Mouse (Mus musculus): ENCODE measurements around the gene Fads6. TPM values are rescaled to one million over a fixed set of nuclear protein-coding genes. Genes with fewer than 3 reads are reported as not detected.

The Fads6 gene
- total and polyA plus RNA-seq, 3 experiments: 0.30 to 8.5 (median 0.63) TPM

GRCm38 (mm10) chr11:115341866-115342265 lies 44.4 kb upstream of the Fads6 start:
- in situ Hi-C loops (cut with MboI; ENCODE audit: low pct_ligation_motif_present, low pct_unique_long_range_greater_than_20kb, low sequenced_read_pairs): no loop called here
- Histone ChIP-seq H3K9me3 (replicated peaks; ENCODE audit: low read length) (peaks cover 4% of the 10 kb centered on the region), H3K36me3 (replicated peaks in 1 of 2; ENCODE audit: control insufficient read depth in 1 of 2, insufficient read depth in 1 of 2, low read length in 1 of 2) (no peaks in the 10 kb centered on the region), H3K79me2 (replicated peaks; ENCODE audit: control insufficient read depth, extremely low read depth, insufficient read depth, poor library complexity, severe bottlenecking) (no peaks in the 10 kb centered on the region), H3K4me1 (ENCODE audit: control insufficient read depth in 1 of 2, insufficient read depth in 2 of 2) (peaks cover 0 to 6% of the 10 kb centered on the region in 2 experiments; a peak in 1 of 4 replicates), H3K4me2 (ENCODE audit: insufficient read depth, low read depth, poor library complexity, severe bottlenecking) (no peak overlapping the region), H3K9ac (ENCODE audit: insufficient read depth, low read depth) (no peak overlapping the region), H3K27me3 (replicated peaks) (peaks cover 94% of the 10 kb centered on the region), H3K4me3 (replicated peaks in 1 of 3; ENCODE audit: low read depth in 2 of 3, low read length in 2 of 3, poor library complexity in 1 of 3) (no peak overlapping the region), H3K27ac (ENCODE audit: insufficient read depth, low read depth) (no peak overlapping the region)
- no peak for DNase-seq (ENCODE audit: extremely low read depth)
- TF ChIP-seq ZNF384 (IDR thresholded peaks at IDR 0.05; ENCODE audit: low read depth, low read length) (no peak), ZKSCAN1 (IDR thresholded peaks at IDR 0.05; ENCODE audit: borderline replicate concordance, low read depth, low read length) (no peak), MEF2A (IDR thresholded peaks at IDR 0.05; ENCODE audit: borderline replicate concordance, low read depth, low read length) (no peak), CTCF (conservative IDR thresholded peaks at IDR 0.05 in 1 of 2, IDR thresholded peaks at IDR 0.05 in 1 of 2; ENCODE audit: low read depth in 2 of 2, low read length in 2 of 2) (no peak), BHLHE40 (IDR thresholded peaks at IDR 0.05; ENCODE audit: low read depth, low read length) (0 out of 2 replicates have a peak, but pooled peaks have one; percentile 5), SMC3 (IDR thresholded peaks at IDR 0.05; ENCODE audit: low read depth, low read length) (no peak), USF1 (IDR thresholded peaks at IDR 0.05; ENCODE audit: low read depth, low read length) (no peak)
- dilution Hi-C loops (cut with MboI; ENCODE audit: extremely low pct_ligation_motif_present, extremely low pct_unique_long_range_greater_than_20kb, low sequenced_read_pairs): no loop called here

GRCm38 (mm10) chr11:115341246-115341645 lies 43.8 kb upstream of the Fads6 start:
- Histone ChIP-seq H3K36me3 (replicated peaks in 1 of 2; ENCODE audit: control insufficient read depth in 1 of 2, insufficient read depth in 1 of 2, low read length in 1 of 2) (no peaks in the 10 kb centered on the region), H3K79me2 (replicated peaks; ENCODE audit: control insufficient read depth, extremely low read depth, insufficient read depth, poor library complexity, severe bottlenecking) (no peaks in the 10 kb centered on the region), H3K27ac (ENCODE audit: insufficient read depth, low read depth) (no peak overlapping the region), H3K4me3 (replicated peaks in 1 of 3; ENCODE audit: low read depth in 2 of 3, low read length in 2 of 3, poor library complexity in 1 of 3) (no peak overlapping the region), H3K9me3 (replicated peaks; ENCODE audit: low read length) (peaks cover 4% of the 10 kb centered on the region), H3K9ac (ENCODE audit: insufficient read depth, low read depth) (no peak overlapping the region), H3K27me3 (replicated peaks) (peaks cover 94% of the 10 kb centered on the region), H3K4me2 (ENCODE audit: insufficient read depth, low read depth, poor library complexity, severe bottlenecking) (no peak overlapping the region), H3K4me1 (ENCODE audit: control insufficient read depth in 1 of 2, insufficient read depth in 2 of 2) (peaks cover 0 to 6% of the 10 kb centered on the region in 2 experiments; a peak in 1 of 4 replicates)
- TF ChIP-seq MYC (IDR thresholded peaks at IDR 0.05; ENCODE audit: low read depth, low read length): no peak
- TF ChIP-seq EP300 (IDR thresholded peaks at IDR 0.05; ENCODE audit: low read length): no peak
- TF ChIP-seq CTCF (conservative IDR thresholded peaks at IDR 0.05 in 1 of 2, IDR thresholded peaks at IDR 0.05 in 1 of 2; ENCODE audit: low read depth in 2 of 2, low read length in 2 of 2): no peak
- no peak for TF ChIP-seq ETS1 (conservative IDR thresholded peaks at IDR 0.05; ENCODE audit: low read depth, low read length)
- TF ChIP-seq USF2 (conservative IDR thresholded peaks at IDR 0.05; ENCODE audit: low read depth, low read length): no peak
- TF ChIP-seq JUN (IDR thresholded peaks at IDR 0.05; ENCODE audit: insufficient read depth, low read depth, low read length): no peak
- no peak for TF ChIP-seq TBP (conservative IDR thresholded peaks at IDR 0.05; ENCODE audit: low read depth, low read length)
- no peak for TF ChIP-seq E2F4 (IDR thresholded peaks at IDR 0.05; ENCODE audit: insufficient replicate concordance, low read depth, low read length)
- no peak for TF ChIP-seq CHD2 (IDR thresholded peaks at IDR 0.05; ENCODE audit: low read length)
- no peak for TF ChIP-seq POLR2A (IDR thresholded peaks at IDR 0.05; ENCODE audit: low read depth, low read length)
- no peak for TF ChIP-seq KAT2A (IDR thresholded peaks at IDR 0.05; ENCODE audit: insufficient replicate concordance, low read length)
- TF ChIP-seq RCOR1 (conservative IDR thresholded peaks at IDR 0.05; ENCODE audit: low read depth, low read length): no peak
- no peak for TF ChIP-seq ZKSCAN1 (IDR thresholded peaks at IDR 0.05; ENCODE audit: borderline replicate concordance, low read depth, low read length)
- TF ChIP-seq POLR2AphosphoS2 (IDR thresholded peaks at IDR 0.05; ENCODE audit: low read depth, low read length): no peak
- TF ChIP-seq HCFC1 (IDR thresholded peaks at IDR 0.05; ENCODE audit: low read depth, low read length): no peak
- no peak for TF ChIP-seq PAX5 (IDR thresholded peaks at IDR 0.05; ENCODE audit: low read length)
- in situ Hi-C loops (cut with MboI; ENCODE audit: low pct_ligation_motif_present, low pct_unique_long_range_greater_than_20kb, low sequenced_read_pairs): no loop called here
- DNase-seq (ENCODE audit: extremely low read depth): no peak
- dilution Hi-C loops (cut with MboI; ENCODE audit: extremely low pct_ligation_motif_present, extremely low pct_unique_long_range_greater_than_20kb, low sequenced_read_pairs): no loop called here
